Mouse (Mus musculus) olfactory bulb, adult 2 months (tissue): ENCODE data around the gene Oxct1.

Experiments
- CTCF ChIP-seq: fragments of 200-500 bp; IDR thresholded peaks from 2 replicates; pipeline ENCODE4 v1.5.1; 2012; ENCODE audit warnings: low read depth, mild to moderate bottlenecking, low read length, moderate library complexity; ENCODE audit not compliant: insufficient read depth
- POLR2A ChIP-seq: fragments of 200-500 bp; IDR thresholded peaks from 2 replicates; pipeline ENCODE4 v1.6.1; 2012; ENCODE audit warnings: mild to moderate bottlenecking, low read depth, low read length, moderate library complexity; ENCODE audit not compliant: insufficient read depth

- no peak for TF ChIP-seq POLR2A
- TF ChIP-seq CTCF, result no peak
Observed at GRCm38 (mm10) chr15:3994852-3995447, 31.2 kb upstream of the Oxct1 start.
